Mouse (Mus musculus): ENCODE data around the gene Padi2.

The Padi2 gene

DNA sequence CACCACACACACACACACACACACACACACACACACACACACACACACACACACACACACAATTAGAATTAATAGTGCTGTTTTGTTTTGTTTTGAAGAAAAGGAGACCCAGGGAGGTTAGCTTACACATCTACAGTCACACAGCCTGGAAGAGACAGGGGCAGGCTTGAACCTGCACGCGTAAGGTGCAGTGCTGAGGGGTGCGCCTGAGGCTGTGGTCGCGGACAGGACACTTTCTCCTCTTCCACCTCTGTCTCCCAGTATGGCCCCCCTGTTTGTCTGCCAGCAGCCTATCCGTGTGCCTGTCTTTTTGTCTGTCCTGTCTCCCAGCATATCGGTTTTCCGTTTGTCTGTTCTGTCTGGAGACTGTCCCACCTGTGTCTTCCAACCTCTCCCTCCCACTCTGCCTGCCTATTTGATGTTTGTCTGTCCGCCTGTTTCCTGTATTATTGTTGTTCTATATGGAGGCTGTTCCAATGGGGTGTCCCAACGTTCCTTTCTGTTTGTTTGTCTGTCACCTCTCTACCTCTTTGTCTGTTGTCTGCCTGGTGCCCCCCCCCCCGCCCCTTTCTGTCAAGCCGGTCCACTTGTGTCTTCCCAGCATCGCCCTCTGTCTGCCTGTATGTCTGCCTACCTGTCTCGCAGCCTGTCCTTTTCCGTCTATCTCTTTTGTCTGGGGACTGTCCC is 80.0 kb downstream of the Padi2 start:
- DNase-seq (ENCODE audit: low read depth, low spot score), result no peak

DNA sequence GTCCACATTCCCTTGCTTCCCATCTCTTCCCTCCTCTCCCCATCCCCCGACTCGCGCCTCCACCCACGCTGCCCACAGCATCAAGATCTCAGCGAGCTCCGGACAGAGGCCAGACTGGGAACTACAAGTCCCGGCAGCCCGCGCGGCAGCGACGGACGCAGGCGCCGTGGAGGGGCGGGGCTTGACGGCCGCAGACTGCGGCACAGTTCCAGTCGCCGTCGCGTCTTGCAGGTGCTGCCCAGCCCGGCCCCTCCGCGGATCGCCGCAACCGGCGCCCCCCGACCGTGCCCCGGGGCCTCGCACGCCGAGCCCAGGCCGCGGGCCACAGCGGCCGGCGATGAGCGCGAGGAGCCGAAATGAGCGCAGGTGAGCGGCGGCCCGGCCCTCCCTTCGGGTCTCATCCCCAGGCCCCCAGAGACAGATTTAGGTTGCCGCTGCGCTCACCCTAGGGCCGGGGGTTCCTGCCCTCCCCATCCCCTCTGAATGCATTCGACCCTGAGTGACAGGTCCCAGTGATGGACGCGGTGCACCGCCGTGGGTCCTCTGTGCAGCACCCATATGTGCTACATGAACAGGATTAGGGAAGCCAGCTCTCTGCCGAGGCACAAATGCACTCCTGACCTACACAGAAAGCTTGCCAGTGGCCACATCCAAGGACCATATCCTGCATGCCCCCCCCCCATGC is 80.7 kb downstream of the Padi2 start, which contains the start of gene Atp13a2:
TSS of gene Atp13a2 (plus strand) at position 163 of the 685 bp plus-strand sequence.
- peak; percentile 74 for DNase-seq (ENCODE audit: low read depth, low spot score)

- DNase-seq (ENCODE audit: low read depth, low spot score), result no peak
These were observed 81.3 kb downstream of the Padi2 start for GRCm38 (mm10) chr4:140987476-140987875.

DNA sequence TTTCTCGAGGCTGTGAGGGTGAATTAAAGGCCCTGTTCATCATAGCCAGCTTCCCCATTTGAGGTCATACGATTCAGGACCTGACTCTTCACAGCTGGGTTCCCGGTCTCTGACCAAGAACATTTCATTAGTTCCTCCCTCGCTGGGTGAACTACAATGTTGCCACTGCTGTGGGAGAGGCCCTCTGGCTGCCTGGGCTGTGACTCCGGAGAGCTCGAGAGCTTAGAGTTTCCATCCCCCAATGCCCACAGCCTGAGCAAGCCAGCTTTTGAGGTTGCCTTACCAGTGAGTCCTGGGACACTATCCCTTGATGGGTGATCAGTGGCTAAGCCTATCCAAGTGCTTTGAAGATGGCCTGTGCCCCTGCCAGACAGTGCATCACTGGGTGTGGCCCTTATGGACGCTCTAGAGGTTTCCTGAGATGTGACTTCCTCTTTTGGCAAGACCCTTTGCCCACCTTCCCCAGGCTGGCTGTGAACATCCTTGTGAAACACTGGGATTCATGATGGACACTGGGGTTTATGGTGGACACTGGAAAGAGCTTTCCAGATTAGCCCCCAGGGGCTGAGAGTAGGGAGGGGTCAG is 82.7 kb downstream of the Padi2 start:
- no peak for DNase-seq (ENCODE audit: low read depth, low spot score)

GRCm38 (mm10) chr4:140989447-140989846 is 83.3 kb downstream of the Padi2 start:
- no peak for DNase-seq (ENCODE audit: low read depth, low spot score)

- no peak for DNase-seq (ENCODE audit: low read depth, low spot score)
These were observed 86.1 kb downstream of the Padi2 start for GRCm38 (mm10) chr4:140992215-140992614.

DNA sequence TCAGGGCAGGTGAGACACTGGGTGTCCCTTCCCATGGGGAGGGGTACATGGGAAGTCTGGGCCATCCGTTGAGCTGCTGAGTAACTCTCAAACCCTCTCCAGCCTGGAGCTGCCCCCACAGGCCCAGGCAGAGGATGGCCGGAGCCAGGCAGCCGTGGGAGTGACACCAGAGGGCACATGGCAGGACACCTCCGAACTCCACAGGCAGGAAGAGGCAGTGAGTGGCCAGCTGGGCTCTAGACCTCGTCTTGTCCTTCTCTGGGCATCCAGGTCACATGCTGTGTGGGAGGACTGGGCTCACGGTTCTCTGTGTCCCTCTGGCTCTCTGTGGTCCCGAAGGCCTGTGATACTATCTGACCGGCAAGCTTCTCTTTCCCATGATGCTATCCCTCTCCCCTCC is 87.7 kb downstream of the Padi2 start:
- no peak for DNase-seq (ENCODE audit: low read depth, low spot score)

GRCm38 (mm10) chr4:140995811-140996210 is 89.7 kb downstream of the Padi2 start:
- no peak for DNase-seq (ENCODE audit: low read depth, low spot score)

DNA sequence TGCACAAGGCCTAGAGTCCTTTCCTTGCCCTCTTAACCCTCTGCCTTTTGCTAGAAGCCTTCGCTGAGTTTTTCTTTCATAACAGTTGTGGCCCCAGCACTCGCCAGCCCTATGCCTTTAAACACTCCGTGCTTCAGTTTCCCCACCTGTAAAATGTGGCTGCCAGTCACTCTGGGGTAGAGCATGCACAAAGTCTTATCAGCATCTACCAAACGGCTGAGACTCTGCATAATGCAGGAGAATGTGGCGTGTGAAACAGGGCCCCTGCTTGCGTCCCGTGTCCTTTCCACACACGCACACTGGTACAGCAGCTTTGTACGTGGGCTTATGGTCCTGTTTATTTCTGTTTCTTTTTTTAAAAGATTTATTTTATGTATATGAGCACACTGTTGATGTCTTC is 90.7 kb downstream of the Padi2 start:
- no peak for DNase-seq (ENCODE audit: low read depth, low spot score)

All from retina, postnatal 7 days (tissue).